Mouse (Mus musculus): ENCODE measurements around the gene Vmn2r9. TPM values are rescaled to one million over a fixed set of nuclear protein-coding genes. Genes with fewer than 3 reads are reported as not detected.
"Not testable (repeated sequence)": the region's sequence is repeated elsewhere in the genome, so short reads cannot be mapped to it uniquely, and the experiment has no call there.

Gene Vmn2r9
- not detected in 2 replicates for polyA plus RNA-seq (2014; fragmentation: Nextera tagmentation; extraction: Ambion mirVana)

DNA sequence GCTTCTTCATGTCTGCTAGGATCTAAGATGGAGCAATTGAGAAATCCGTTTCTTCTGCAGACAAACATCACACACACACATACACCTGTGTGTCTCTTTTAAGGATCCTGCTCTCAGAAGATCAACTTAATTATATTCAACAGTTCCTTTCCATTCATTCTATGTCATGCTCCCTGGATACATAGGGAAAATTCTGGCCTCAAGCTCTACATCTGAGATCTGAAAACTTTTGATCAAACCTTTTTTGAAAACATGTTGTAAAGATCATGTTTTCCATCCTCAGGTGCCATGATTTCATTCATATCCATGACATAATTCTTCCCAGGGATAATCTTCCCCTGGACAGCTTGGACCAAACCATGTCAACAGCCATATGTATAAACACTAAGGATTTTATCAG, at the start of gene Vmn2r9:
Gene Vmn2r9, minus strand, starts transcription at position 101 of the 400 bp plus-strand sequence.
- H3K4me1 ChIP-seq (ENCODE audit: control insufficient read depth, insufficient read depth, low read length); H3K27me3 ChIP-seq (replicated peaks; ENCODE audit: control insufficient read depth, insufficient read depth, low read length); DNase-seq (ENCODE audit: low spot score); H3K9me3 ChIP-seq (ENCODE audit: control insufficient read depth, low read length); H3K9ac ChIP-seq (ENCODE audit: low read depth, low read length); H3K4me3 ChIP-seq (ENCODE audit: low read depth, low read length); ATAC-seq (ENCODE audit: low read depth); H3K36me3 ChIP-seq (ENCODE audit: control insufficient read depth, insufficient read depth, low read length); H3K4me2 ChIP-seq (ENCODE audit: low read depth, low read length); H3K27ac ChIP-seq (replicated peaks; ENCODE audit: low read depth, low read length): not testable (repeated sequence)
- WGBS, result 50% methylated on average over 1 of the region's 1 CpGs

DNA sequence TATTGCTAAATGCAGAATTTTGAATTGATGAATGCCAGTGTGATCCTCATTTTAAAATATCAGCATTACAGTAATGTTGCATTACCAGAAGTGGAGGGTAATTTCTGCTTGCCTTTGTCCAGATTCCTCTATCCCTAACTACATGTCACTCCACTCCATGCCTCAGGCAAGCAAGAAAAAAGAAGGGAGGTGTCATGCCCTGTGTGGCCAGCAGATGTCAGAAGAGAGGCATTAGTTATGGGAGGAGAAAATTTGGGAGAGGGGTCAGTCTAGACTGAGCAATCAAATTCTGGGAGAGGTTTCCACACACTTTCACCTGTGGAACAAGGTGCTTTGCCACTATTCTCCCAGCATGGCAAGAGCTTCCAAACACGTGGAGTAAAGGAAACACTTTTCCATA, 14.3 kb upstream of the Vmn2r9 start:
- WGBS, result 12% methylated on average over 1 of the region's 1 CpGs
- not testable (repeated sequence) for ATAC-seq (ENCODE audit: low read depth); DNase-seq (ENCODE audit: low spot score); H3K27ac ChIP-seq (replicated peaks; ENCODE audit: low read depth, low read length); H3K36me3 ChIP-seq (ENCODE audit: control insufficient read depth, insufficient read depth, low read length); H3K4me3 ChIP-seq (ENCODE audit: low read depth, low read length); H3K27me3 ChIP-seq (replicated peaks; ENCODE audit: control insufficient read depth, insufficient read depth, low read length); H3K9me3 ChIP-seq (ENCODE audit: control insufficient read depth, low read length); H3K4me1 ChIP-seq (ENCODE audit: control insufficient read depth, insufficient read depth, low read length); H3K9ac ChIP-seq (ENCODE audit: low read depth, low read length); H3K4me2 ChIP-seq (ENCODE audit: low read depth, low read length)

DNA sequence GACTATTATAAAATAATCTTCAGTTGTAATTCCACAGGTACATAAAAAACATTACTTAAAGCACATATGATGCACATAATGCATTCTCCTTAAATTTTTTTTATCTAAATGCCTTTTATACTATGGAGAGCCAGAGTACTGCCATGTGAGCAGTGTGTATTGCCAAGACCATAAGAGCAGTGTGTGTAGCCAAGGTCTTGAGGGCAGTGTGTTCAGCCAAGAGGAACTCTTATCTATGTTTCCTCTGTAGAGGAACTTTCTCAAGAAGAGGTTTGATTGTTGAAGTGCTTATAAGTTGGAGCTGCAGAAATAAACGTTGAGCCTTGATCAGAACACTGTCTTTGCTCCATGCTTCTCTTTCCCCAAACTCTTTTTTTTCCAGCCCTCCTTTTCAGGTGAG, 2.9 kb downstream of the Vmn2r9 start:
- 37% methylated on average over 1 of the region's 1 CpGs for WGBS
- no peak overlapping the region for H3K4me3 ChIP-seq (ENCODE audit: low read depth, low read length)
- no peaks in the 10 kb centered on the region for H3K9me3 ChIP-seq (ENCODE audit: control insufficient read depth, low read length)
- H3K9ac ChIP-seq (ENCODE audit: low read depth, low read length), result no peak overlapping the region
- no peaks in the 10 kb centered on the region for H3K4me1 ChIP-seq (ENCODE audit: control insufficient read depth, insufficient read depth, low read length)
- no peaks in the 10 kb centered on the region for H3K27me3 ChIP-seq (replicated peaks; ENCODE audit: control insufficient read depth, insufficient read depth, low read length)
- no peak overlapping the region for H3K4me2 ChIP-seq (ENCODE audit: low read depth, low read length)
- no peak overlapping the region for H3K27ac ChIP-seq (replicated peaks; ENCODE audit: low read depth, low read length)
- no peaks in the 10 kb centered on the region for H3K36me3 ChIP-seq (ENCODE audit: control insufficient read depth, insufficient read depth, low read length)
- no peak for DNase-seq (ENCODE audit: low spot score)
- ATAC-seq (ENCODE audit: low read depth), result no peak

DNA sequence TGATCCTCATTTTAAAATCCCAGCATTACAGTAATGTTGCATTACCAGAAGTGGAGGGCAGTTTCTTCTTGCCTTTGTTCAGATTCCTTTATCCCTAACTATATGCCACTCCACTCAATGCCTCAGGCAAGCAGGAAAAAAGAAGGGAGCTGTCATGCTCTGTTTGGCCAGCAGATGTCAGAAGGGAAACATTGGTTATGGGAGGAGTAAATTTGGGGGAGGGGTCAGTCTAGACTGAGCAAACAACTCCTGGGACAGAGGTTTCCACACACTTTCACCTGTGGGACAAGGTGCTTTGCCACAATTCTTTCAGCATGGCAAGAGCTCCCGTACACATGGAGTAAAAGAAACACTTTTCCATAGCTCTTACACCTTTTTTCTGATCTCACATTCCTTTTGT, 16.2 kb downstream of the Vmn2r9 start:
- H3K36me3 ChIP-seq (ENCODE audit: control insufficient read depth, insufficient read depth, low read length), result no peaks in the 10 kb centered on the region
- no peaks in the 10 kb centered on the region for H3K9me3 ChIP-seq (ENCODE audit: control insufficient read depth, low read length)
- H3K27ac ChIP-seq (replicated peaks; ENCODE audit: low read depth, low read length), result no peak overlapping the region
- H3K4me3 ChIP-seq (ENCODE audit: low read depth, low read length), result no peak overlapping the region
- 76% methylated on average over 1 of the region's 1 CpGs for WGBS
- H3K4me1 ChIP-seq (ENCODE audit: control insufficient read depth, insufficient read depth, low read length), result no peaks in the 10 kb centered on the region
- ATAC-seq (ENCODE audit: low read depth) (no peak), DNase-seq (ENCODE audit: low spot score) (peak; percentile 4)
- no peak overlapping the region for H3K4me2 ChIP-seq (ENCODE audit: low read depth, low read length)
- H3K9ac ChIP-seq (ENCODE audit: low read depth, low read length), result no peak overlapping the region
- H3K27me3 ChIP-seq (replicated peaks; ENCODE audit: control insufficient read depth, insufficient read depth, low read length), result no peaks in the 10 kb centered on the region

DNA sequence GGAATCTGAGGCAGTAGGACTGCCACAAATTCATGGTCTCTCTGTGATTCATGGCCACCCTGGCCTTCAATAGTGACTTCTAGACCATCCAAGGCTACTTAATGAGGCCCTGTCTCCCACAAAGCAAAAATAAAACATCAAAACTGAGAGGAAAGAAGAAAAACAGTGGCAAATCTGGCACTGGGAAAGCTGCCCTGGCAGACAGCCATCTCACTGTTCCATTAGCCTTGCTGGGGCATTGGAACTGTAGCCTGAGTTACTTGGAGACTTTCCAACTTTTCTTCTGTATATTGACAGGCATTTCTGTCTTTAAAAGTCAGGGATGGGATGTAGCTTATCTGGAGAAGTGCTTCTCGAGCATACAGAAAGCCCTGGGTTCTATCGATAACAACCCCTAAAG, 29.1 kb downstream of the Vmn2r9 start:
- Histone ChIP-seq H3K4me3 (ENCODE audit: low read depth, low read length) (no peak overlapping the region), H3K9ac (ENCODE audit: low read depth, low read length) (no peak overlapping the region), H3K27ac (replicated peaks; ENCODE audit: low read depth, low read length) (no peak overlapping the region), H3K4me2 (ENCODE audit: low read depth, low read length) (no peak overlapping the region), H3K9me3 (ENCODE audit: control insufficient read depth, low read length) (no peaks in the 10 kb centered on the region), H3K36me3 (ENCODE audit: control insufficient read depth, insufficient read depth, low read length) (no peaks in the 10 kb centered on the region), H3K4me1 (ENCODE audit: control insufficient read depth, insufficient read depth, low read length) (no peaks in the 10 kb centered on the region), H3K27me3 (replicated peaks; ENCODE audit: control insufficient read depth, insufficient read depth, low read length) (no peaks in the 10 kb centered on the region)
- WGBS, result 82% methylated on average over 2 of the region's 2 CpGs
- DNase-seq (ENCODE audit: low spot score) (peak; percentile 0), ATAC-seq (ENCODE audit: low read depth) (no peak)

DNA sequence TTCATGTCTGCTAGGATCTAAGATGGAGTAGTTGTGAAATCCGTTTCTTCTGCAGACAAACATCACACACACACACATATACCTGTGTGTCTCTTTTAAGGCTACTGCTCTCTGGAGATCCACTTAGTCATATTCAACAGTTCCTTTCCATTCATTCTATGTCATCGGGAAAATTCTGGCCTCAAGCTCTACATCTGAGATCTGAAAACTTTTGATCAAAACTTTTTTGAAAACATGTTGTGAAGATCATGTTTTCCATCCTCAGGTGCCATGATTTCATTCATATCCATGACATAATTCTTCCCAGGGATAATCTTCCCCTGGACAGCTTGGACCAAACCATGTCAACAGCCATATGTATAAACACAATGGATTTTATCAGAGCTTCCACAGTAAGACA, 43.7 kb downstream of the Vmn2r9 start, which contains the start of gene Vmn2r8:
Gene Vmn2r8, minus strand, starts transcription at position 101 of the 400 bp plus-strand sequence.
- 68% methylated on average over 2 of the region's 2 CpGs for WGBS

DNA sequence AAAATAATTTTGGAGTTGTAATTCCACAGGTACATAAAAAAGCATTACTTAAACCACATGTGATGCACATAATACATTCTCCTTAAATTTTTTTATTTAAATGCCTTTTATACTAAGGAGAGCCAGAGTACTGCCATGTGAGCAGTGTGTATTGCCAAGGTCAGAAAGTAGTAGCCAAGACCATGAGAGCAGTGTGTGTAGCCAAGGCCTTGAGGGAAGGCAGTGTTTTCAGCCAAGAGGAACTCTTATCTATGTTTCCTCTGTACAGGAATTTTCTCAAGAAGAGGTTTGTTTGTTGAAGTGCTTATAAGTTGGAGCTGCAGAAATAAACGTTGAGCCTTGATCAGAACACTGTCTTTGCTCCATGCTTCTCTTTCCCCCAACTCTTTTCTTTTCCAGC, 48.8 kb downstream of the Vmn2r9 start:
- WGBS, result 70% methylated on average over 1 of the region's 1 CpGs
- Histone ChIP-seq H3K27me3 (replicated peaks; ENCODE audit: control insufficient read depth, insufficient read depth, low read length) (no peaks in the 10 kb centered on the region), H3K4me2 (ENCODE audit: low read depth, low read length) (no peak overlapping the region), H3K36me3 (ENCODE audit: control insufficient read depth, insufficient read depth, low read length) (no peaks in the 10 kb centered on the region), H3K4me1 (ENCODE audit: control insufficient read depth, insufficient read depth, low read length) (no peaks in the 10 kb centered on the region), H3K27ac (replicated peaks; ENCODE audit: low read depth, low read length) (no peak overlapping the region), H3K9me3 (ENCODE audit: control insufficient read depth, low read length) (no peaks in the 10 kb centered on the region), H3K4me3 (ENCODE audit: low read depth, low read length) (no peak overlapping the region), H3K9ac (ENCODE audit: low read depth, low read length) (no peak overlapping the region)
- ATAC-seq (ENCODE audit: low read depth), result no peak
- no peak for DNase-seq (ENCODE audit: low spot score)

More for the DNA sequence above, 43.7 kb downstream of the Vmn2r9 start, which contains the start of gene Vmn2r8:
- not testable (repeated sequence) for ATAC-seq (ENCODE audit: low read depth); H3K27ac ChIP-seq (replicated peaks; ENCODE audit: low read depth, low read length); H3K9me3 ChIP-seq (ENCODE audit: control insufficient read depth, low read length); H3K27me3 ChIP-seq (replicated peaks; ENCODE audit: control insufficient read depth, insufficient read depth, low read length); H3K4me1 ChIP-seq (ENCODE audit: control insufficient read depth, insufficient read depth, low read length); DNase-seq (ENCODE audit: low spot score); H3K36me3 ChIP-seq (ENCODE audit: control insufficient read depth, insufficient read depth, low read length); H3K4me2 ChIP-seq (ENCODE audit: low read depth, low read length); H3K4me3 ChIP-seq (ENCODE audit: low read depth, low read length); H3K9ac ChIP-seq (ENCODE audit: low read depth, low read length)

DNA sequence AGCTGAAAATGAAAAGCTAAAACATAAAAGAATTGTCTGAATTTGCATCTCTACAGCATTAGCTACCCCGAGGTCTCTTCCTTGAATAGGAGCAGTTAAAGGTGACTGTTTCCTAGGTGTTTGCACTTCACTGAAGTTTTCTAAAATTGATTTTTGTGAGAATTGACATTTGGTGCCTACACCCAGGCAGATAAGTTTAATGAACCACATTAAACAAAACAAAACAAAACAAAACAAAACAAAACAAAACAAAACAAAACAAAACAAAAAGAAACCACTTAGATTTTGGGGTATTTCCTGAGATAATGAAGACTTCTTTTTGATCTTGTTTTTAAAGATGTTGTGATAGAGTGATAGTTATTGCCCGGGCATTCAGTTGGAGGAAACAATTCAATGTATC, 57.1 kb downstream of the Vmn2r9 start, which contains the start of gene Tmed11:
Gene Tmed11, minus strand, starts transcription at position 101 of the 400 bp plus-strand sequence.
- H3K4me1 ChIP-seq (ENCODE audit: control insufficient read depth, insufficient read depth, low read length); H3K4me3 ChIP-seq (ENCODE audit: low read depth, low read length); H3K9ac ChIP-seq (ENCODE audit: low read depth, low read length); H3K27ac ChIP-seq (replicated peaks; ENCODE audit: low read depth, low read length); H3K27me3 ChIP-seq (replicated peaks; ENCODE audit: control insufficient read depth, insufficient read depth, low read length); H3K9me3 ChIP-seq (ENCODE audit: control insufficient read depth, low read length); DNase-seq (ENCODE audit: low spot score); H3K36me3 ChIP-seq (ENCODE audit: control insufficient read depth, insufficient read depth, low read length); H3K4me2 ChIP-seq (ENCODE audit: low read depth, low read length); ATAC-seq (ENCODE audit: low read depth): not testable (repeated sequence)
- WGBS, result 60% methylated on average over 2 of the region's 2 CpGs

DNA sequence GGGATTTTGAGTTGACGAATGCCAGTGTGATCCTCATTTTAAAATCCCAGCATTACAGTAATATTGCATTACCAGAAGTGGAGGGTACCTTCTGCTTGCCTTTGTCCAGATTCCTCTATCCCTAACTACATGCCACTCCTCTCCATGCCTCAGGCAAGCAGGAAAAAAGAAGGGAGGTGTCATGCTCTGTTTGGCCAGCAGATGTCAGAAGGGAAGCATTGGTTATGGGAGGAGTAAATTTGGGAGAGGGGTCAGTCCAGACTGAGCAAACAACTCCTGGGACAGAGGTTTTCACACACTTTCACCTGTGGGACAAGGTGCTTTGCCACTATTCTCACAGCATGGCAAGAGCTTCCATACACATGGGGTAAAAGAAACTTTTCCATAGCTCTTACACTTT, 62.0 kb downstream of the Vmn2r9 start:
- WGBS, result 46% methylated on average over 1 of the region's 1 CpGs
- not testable (repeated sequence) for H3K27me3 ChIP-seq (replicated peaks; ENCODE audit: control insufficient read depth, insufficient read depth, low read length); H3K9ac ChIP-seq (ENCODE audit: low read depth, low read length); H3K4me3 ChIP-seq (ENCODE audit: low read depth, low read length); H3K4me1 ChIP-seq (ENCODE audit: control insufficient read depth, insufficient read depth, low read length); H3K27ac ChIP-seq (replicated peaks; ENCODE audit: low read depth, low read length); H3K36me3 ChIP-seq (ENCODE audit: control insufficient read depth, insufficient read depth, low read length); ATAC-seq (ENCODE audit: low read depth); DNase-seq (ENCODE audit: low spot score); H3K9me3 ChIP-seq (ENCODE audit: control insufficient read depth, low read length); H3K4me2 ChIP-seq (ENCODE audit: low read depth, low read length)

Data from embryonic facial prominence, embryonic 14.5 days (tissue).